Mouse (Mus musculus) lung, postnatal 10 days (tissue): ENCODE data around the gene Phlda3.

Experiments used
- DNase-seq: peaks from one replicate; pipeline ENCODE4 v3.0.0; 2021

Phlda3 gene

DNA sequence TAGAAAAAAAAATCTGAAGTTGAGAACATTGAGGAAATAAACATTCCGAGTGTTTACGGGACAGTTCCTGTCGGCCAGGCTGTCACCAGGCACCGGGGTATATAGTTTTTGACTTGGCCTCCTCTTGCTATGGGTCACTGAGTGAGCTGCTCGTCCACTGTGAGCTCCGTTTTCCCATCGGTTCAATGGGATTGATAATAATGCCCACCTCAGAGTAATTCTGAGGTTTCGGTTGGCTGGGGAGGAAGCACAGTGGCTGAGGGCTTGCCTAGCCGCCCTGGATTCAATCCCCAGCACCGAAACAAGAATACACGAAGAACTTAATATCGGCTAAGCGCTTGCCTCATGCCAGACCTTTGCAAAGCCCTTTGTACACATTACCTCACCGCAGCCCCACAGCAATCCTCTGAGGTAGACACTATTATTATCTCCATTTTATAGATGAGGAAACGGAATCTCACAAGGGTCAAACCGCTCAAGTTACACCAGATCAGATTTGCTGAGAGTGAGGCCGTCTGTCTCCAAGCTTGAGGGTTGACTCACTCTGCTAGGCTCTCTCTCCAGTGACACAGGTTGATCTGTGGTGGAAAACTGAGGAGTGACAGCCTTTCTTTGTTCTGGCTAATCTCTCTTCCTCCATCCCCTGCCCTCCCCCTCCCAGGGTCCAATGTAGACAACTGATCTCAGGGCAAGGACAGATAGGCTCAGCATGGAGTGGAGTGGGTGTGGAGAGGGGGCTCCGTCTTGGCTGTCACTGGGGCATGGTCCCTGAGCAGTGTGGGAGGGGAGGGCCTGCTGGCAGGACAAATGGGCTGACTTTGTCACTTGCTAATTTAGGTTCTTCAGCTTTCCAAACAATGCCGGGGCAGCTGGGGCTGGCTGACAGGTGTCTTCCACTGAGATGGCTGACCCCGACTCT, 28.6 kb downstream of the Phlda3 start:
- DNase-seq: peak; percentile 40

DNA sequence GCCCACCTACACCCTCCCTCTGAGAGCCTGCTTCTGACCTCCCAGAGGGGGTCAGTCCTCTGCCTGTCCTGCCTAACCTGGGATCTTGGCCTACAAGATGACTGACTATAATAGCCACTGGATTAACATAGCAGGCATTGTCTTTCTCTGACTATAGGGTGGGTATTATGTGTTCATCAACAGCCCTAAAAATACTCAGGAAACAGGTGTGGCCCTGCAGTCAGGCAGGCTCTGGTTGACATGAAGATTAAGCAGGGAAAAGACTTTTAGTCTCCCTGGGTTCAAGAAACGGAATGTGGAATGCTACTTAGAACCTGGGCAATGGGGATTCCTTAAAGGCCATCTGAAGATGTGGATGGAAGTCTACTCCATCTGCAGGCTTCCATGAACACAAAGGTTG, 32.6 kb downstream of the Phlda3 start:
- DNase-seq: no peak

DNA sequence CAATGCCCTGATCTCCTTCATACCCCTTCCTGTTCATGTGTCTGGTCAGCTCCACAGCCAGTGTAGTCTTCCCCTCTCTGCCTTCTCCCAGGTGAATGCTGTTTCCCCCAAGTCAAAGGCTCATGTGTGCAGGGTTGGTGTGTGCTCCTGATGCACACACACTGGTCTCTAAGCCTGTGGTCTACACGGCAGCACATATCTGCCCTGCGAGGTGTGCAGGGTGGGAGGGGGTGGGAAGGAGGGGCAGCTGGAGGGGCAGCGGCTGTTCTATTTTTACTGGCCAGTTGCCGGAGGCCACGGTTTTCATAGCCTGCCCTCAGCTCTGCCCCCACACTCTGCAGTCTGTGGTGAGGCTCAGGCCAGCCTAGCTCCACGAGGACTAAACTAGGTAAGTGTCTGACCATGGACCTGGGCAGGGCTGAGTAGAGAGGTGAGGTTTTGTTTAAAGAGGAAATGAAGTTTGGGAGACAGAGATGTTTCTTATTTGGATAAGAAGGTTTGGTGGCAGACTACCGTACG, 33.2 kb downstream of the Phlda3 start:
- DNase-seq: no peak

DNA sequence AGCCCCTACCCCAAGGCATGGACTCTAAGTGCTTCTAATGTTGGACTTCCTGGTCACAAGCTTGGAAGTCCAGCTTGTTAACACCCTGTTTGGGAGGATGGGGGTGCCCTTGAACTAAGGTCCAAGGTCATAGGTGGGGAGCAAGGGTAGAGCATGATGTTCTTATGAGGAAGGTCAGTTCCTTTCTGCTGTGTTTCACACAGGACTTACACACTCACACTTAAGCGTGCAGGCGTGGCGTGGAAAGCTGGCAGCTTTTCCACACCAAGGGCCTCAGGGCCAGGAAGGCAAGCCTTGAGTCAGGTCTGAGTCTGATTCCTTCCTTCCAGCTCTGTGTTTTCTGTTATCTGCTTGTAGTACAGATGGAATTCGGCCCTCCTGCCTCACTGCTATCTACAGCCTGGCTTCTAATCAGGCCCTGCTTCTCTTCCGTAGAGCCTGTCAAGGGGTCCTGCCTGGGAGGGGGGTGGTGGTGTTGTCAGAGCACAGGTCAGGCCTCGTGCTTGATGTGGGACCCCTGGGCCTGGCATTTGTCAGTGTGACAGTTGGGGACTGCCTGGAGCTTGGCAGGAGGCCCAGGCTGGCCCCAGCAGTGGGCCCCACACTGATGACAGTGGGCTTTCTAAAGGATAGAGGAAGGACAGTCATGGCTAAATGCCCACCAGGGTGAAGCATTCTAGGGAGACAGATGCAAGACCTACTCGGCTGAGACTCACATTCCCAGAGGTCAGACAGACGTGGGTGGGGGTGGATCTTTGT, 34.5 kb downstream of the Phlda3 start:
- DNase-seq: no peak

DNA sequence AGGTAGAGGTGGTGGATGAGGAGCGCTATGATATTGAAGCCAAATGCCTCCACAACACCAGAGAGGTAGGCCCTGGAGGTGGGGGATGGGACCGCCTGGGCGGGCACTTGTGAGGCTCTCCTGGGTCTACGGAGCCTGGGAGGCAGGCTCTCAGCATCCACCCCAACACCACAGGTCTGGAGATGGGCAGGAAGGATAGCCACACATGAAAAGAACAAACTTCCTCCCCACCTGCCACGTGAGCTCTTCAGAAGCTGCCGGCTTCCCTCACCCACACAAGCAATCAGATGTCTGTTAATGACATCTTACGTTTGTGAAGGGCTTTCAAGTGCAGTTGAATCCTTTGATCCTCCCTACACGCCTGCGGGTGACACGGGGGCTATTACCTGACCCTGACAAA, 41.6 kb downstream of the Phlda3 start:
- no peak for DNase-seq

DNA sequence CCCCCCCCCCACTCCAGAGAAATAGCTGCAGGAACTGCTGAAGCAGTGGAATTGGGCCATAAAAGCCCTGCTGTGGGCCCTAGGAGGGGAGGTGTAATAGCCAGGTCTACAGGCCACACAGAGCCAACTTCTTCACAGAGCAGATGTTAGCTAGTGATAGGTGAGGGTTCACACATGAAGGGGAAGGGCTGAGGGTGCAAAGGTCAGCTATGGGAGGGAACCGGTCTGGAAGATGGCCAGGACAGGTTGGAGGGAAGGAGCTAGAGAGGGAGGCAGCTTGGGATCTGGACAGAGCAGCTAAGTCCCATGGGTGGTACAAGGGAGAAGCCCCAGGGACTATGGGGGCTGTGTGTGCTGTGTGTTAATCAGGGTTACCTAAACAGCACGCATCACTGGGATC, 44.3 kb downstream of the Phlda3 start:
- no peak for DNase-seq

DNA sequence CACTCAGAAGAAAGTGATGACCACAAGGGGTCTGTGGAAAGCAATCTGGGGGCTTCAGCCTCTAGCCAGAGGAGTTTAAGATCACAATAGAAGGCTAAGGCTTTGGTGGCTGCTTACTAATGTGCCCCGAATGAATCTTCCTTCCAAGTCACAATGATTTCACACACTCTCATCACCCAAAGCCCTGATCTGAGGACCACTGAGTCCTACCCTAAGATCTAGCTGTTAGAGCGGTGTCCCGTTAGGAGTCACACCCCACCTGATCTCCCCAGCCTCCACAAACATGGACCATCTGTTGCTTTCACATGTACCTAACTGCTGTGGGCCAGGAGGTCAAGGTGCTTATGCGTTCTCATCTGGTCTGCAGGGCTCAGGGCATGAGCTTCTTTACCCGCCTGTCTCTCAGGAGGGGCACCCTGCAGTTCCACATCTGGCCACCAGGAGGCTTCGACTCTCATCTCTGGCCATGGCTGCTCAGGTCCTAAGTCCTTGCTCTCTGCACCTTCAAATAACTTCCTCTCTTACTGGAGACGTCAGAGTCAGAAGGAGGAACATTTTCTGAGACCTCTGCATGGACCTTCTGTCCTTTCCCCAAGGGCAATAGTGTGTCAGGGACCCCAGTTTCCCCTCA, 45.2 kb downstream of the Phlda3 start:
- peak; percentile 88 for DNase-seq

DNA sequence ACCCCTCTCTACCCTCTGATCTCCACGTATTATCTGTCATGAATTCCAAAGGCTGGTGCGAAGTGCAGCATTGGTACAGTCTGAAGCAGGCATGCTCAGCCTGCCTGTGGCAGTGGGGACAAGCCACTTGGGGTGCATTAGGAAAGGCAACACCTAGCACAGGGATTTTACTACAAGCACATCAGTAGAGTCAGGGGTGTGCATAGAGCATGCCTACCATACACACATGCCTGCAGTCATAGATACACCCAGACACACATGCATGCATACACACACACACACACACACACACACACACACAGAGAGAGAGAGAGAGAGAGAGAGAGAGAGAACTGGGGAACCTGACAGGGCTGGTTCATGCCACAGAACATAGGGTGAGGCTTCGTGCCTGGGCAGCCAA, 46.3 kb downstream of the Phlda3 start:
- DNase-seq: no peak

DNA sequence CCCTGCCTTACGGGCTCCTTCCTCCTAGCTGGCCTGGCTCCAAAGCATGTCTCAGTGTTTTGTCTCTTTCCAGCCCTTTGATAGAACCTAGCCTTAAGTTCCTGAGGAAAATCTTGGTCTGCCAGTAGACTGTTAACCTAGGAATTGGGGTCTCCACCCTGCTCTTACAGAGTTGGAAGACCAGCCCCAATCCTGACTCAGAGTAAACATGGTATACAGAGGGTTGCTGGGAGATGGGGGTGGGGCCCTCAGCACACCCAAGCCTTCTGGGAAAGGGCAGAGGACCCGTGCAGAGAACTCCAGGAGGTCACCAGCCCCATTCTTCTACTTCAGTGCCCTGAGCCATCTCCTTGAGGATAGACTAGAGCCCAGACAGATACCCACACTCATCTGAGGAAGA, 46.7 kb downstream of the Phlda3 start:
- no peak for DNase-seq

DNA sequence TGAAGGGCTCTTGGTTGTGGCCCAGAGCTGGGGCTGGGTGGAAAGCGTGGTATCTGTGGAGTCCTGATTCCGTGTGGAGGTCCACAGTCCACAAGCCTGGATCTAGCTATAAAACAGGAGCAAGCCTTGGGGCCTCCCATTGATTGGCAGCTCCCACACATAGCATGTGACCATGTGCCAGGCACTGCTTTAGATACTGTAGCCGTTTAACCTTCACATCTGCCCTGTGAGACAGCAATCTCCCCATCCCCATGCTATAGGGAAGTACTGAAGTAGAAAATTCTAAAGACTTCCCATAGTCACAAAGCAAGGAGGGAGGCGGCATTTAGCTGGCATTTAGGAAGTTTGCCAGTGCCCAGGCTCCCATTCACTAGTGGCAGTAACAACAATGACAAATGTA, 47.2 kb downstream of the Phlda3 start:
- DNase-seq: no peak

DNA sequence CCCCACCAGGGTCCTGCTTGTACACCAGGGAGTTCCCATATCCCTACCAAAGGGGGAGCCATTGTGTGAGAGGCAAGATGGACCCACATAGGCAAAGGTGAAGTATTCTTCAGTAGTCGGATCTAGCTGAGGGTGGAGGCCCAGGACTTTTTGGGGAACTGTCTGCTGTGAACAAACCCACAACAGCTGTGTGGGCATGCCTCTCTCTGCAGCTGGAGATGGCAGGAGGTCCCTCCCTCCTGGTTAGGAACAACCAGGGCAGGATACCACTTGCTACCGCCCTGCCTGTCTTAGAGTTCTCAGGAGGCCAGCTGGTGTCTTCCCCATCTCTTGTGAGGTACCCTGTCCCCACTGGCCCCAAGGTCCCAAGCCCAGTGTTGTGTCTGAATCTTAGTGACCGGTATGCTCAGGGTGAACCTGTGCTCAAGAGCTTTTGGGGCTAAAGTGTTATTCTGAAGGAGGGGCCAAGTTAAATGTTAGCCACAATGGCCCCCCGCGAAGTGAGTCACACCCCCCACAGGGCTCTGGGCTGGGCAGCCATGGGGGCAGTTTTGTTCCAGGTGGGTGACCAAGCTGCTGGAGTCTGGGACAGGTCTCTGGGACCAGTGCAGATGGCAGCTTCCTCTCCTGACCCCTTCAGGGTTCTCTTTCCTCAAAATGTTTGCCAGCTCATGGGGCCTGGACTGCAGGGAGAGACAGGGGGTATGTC, 47.9 kb downstream of the Phlda3 start:
- DNase-seq: no peak

DNA sequence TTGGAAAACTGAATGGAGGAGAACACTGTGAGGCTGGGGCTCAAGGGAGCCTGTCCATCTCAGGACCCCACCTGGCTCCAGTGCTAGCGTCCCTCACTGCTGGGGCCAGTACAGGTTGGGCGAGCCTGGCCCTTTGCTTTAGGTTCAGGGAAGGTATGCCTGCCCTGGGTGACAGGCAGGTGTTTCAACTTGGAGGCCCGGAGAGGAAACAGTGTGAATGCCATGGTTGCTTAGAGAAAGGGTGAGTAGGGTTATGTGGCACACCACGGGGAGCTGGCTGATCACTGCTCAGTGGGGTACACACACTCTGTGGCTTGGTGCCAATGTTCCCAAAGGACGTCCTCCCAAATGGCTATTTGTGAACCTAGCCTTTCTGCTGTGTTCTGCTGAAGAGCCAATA, 48.6 kb downstream of the Phlda3 start:
- DNase-seq: no peak

DNA sequence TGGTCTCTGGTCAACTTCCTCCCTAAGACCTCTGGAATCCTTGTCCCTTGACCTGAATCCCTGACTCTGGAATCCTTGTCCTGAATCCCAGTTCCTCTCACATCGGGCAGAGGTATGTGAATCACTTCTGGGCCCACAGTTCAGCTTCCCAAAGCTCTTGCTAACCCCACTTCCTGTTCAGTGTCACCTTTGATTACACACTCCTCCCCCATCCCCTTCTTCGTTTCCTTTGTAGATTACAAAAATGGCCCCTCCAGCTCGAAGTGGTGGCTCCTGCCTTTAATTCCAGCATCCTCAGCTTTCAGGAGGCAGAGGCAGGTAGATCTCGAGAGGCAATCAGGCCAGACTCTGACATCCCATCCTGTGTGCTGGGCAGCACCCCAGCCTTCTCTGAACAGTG, 51.7 kb downstream of the Phlda3 start:
- no peak for DNase-seq

DNA sequence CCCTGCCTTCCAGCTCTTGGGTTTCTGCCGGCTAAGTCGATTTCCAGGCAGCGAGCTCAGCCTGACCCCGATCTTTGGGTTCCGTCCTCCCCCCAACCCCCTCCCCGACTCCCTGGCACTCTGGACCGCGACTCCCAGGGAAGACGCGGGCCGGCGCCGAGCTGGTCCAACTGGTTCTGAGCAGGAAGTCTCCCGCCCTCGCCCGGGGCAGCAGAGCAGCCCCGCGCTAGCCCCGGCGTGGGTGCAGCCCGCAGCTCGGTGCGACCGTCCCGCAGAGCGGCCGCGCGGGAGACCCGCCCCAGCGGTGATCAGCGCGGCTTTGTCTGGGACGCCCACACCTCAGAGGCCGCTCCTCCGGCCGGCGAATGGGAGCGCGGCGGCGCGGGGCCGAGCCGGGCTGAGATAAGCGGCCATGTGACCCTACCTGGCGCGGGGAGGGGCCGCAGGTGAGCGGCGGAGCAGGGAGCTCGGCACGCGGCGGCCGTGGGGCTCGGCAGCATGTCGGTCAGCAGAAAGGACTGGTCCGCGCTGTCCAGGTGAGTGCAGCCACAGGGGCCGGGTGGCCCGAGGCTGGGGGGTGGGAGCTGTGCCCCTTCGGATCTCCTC, 52.7 kb downstream of the Phlda3 start, which contains the start of gene Lad1:
TSS of gene Lad1 (plus strand) at position 118 of the 606 bp plus-strand sequence.
- peak; percentile 56 for DNase-seq
